Mouse (Mus musculus): Measurements from ENCODE around the gene Gm30083. TPM values are rescaled to one million over a fixed set of nuclear protein-coding genes. Genes with fewer than 3 reads are reported as not detected.

Gm30083 gene
- polyA plus RNA-seq, 1 experiment from 2014 or later: not detected

DNA sequence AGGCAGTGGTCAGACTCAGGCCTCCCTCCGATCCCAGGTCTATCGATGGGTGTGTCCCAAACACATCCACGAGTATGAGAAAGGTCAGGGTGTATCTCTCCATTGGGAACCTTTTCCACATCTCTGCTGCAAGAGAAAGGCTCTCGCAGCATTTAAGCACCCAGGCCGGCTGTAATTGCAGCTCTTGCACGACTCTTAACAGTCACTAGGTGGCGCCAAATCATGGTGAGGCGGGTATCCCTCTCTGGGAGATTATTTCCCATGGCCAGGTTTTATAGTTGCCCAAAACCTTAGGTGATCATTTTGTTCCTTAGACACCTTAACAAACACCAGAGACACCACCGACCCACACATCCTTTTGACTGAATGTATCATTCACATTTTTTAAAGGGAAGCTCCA, 55.6 kb downstream of the Gm30083 start:
- 7% methylated on average over 9 of the region's 9 CpGs for WGBS
- no peak for ATAC-seq (replicated peaks; ENCODE audit: insufficient number of reproducible peaks, insufficient read depth, low FRiP score, low read depth)

DNA sequence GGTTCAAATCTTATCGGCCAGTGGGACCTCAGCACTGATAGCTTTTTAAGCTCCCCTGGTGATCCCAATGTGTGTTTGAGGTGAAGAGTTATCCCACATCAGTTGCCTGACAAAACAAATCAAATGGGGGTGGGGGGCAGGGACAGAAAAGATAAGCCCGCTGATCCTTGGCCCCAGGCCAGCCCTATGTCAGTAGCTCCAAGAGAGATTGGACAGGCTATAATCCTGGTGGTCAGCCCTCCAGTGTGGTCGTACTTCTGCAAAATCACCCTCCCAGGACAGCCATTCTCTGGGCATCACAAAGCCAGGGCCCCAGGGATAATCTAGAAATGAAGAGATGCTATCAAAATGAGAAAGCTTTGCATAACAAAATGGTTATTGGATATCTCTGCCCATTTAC, 56.1 kb downstream of the Gm30083 start:
- no peak overlapping the region for H3K9ac ChIP-seq
- WGBS: 8% methylated on average over 3 of the region's 3 CpGs
- H3K4me2 ChIP-seq: no peak overlapping the region
- no peak overlapping the region for H3K4me3 ChIP-seq
- no peak for ATAC-seq (replicated peaks; ENCODE audit: insufficient number of reproducible peaks, insufficient read depth, low FRiP score, low read depth)
- no peaks in the 10 kb centered on the region for H3K9me3 ChIP-seq (replicated peaks)
- H3K27me3 ChIP-seq: no peaks in the 10 kb centered on the region; the same call in 1 of the 2 replicates
- H3K36me3 ChIP-seq: no peaks in the 10 kb centered on the region
- H3K27ac ChIP-seq: no peak overlapping the region
- H3K4me1 ChIP-seq (replicated peaks): peaks cover 10% of the 10 kb centered on the region

More for the DNA sequence above, 55.6 kb downstream of the Gm30083 start:
- no peak overlapping the region for H3K9ac ChIP-seq
- H3K4me2 ChIP-seq: no peak overlapping the region
- peaks cover 10% of the 10 kb centered on the region for H3K4me1 ChIP-seq (replicated peaks)
- no peaks in the 10 kb centered on the region; the same call in 1 of the 2 replicates for H3K27me3 ChIP-seq
- no peaks in the 10 kb centered on the region for H3K9me3 ChIP-seq (replicated peaks)
- H3K36me3 ChIP-seq: no peaks in the 10 kb centered on the region
- H3K4me3 ChIP-seq: no peak overlapping the region
- no peak overlapping the region for H3K27ac ChIP-seq

DNA sequence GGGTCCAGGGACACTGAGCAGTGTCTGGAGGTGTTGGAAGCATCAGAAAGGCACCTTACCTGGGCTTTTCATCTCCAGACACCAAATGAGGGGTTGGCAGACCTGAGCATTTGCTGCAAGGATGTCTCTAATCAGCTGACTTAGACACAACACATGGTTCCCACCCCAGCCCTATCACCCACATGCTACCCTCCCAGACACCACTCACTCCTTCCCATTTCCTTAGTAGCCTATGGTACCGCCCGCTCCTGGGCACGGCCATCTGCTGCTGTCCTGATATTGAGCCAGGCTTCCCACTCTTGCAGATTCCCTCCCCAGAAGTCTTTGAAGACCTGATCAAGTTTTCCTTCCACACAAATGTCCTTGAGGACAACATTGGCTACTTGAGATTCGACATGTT, 56.8 kb downstream of the Gm30083 start:
- Histone ChIP-seq H3K27ac (no peak overlapping the region), H3K36me3 (no peaks in the 10 kb centered on the region), H3K9ac (no peak overlapping the region), H3K9me3 (replicated peaks) (no peaks in the 10 kb centered on the region), H3K27me3 (no peaks in the 10 kb centered on the region; the same call in 1 of the 2 replicates), H3K4me1 (replicated peaks) (peaks cover 10% of the 10 kb centered on the region), H3K4me2 (no peak overlapping the region), H3K4me3 (no peak overlapping the region)
- whole genome bisulfite sequencing: 56% methylated on average over 4 of the region's 4 CpGs
- no peak for ATAC-seq (replicated peaks; ENCODE audit: insufficient number of reproducible peaks, insufficient read depth, low FRiP score, low read depth)

DNA sequence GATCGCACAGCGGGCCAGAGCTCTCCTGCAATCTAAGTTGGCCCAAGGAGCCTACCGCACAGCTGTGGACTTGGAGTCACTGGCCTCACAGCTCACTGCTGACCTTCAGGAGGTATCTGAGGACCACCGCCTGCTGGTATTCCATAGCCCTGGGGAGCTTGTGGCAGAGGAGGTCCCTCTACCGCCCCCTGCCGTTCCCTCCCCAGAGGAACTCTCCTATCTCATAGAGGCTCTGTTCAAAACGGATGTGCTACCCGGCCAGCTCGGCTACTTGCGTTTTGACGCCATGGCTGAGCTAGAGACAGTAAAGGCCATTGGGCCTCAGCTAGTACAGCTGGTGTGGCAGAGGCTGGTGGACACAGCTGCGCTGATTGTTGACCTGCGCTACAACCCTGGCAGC, 58.9 kb downstream of the Gm30083 start:
- no peaks in the 10 kb centered on the region for H3K9me3 ChIP-seq (replicated peaks)

DNA sequence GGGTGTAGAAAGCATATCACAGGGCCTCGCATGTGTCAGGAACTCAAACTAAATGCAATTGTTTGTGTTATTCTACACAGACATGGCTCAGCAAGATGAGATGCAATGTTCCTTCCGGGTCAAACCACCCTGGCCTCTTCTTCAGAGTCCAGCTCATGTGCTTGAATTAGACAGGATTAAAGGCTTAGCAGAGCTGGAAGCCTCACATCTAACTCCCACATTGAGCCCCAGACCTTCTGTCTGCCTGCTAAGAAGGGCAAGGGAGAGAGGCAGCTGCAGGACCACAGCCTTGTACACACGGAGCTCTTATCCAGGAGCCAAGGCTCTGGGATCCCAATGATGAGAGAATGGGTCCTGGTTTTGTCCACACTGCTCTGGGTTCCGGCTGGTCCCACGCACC, 61.2 kb downstream of the Gm30083 start, which contains the start of gene Rbp3:
Gene Rbp3 (plus strand): TSS at position 243 of the 400 bp plus-strand sequence.
- H3K27me3 ChIP-seq: no peaks in the 10 kb centered on the region; the same call in 1 of the 2 replicates
- no peak for ATAC-seq (replicated peaks; ENCODE audit: insufficient number of reproducible peaks, insufficient read depth, low FRiP score, low read depth)
- 81% methylated on average over 5 of the region's 5 CpGs for WGBS

More for the DNA sequence above, 58.9 kb downstream of the Gm30083 start:
- no peak overlapping the region for H3K27ac ChIP-seq
- no peak for ATAC-seq (replicated peaks; ENCODE audit: insufficient number of reproducible peaks, insufficient read depth, low FRiP score, low read depth)
- H3K27me3 ChIP-seq: no peaks in the 10 kb centered on the region; the same call in 1 of the 2 replicates
- H3K4me1 ChIP-seq (replicated peaks): peaks cover 10% of the 10 kb centered on the region
- WGBS: 70% methylated on average over 13 of the region's 13 CpGs
- no peak overlapping the region for H3K4me2 ChIP-seq
- H3K9ac ChIP-seq: no peak overlapping the region
- no peaks in the 10 kb centered on the region for H3K36me3 ChIP-seq
- no peak overlapping the region for H3K4me3 ChIP-seq

DNA sequence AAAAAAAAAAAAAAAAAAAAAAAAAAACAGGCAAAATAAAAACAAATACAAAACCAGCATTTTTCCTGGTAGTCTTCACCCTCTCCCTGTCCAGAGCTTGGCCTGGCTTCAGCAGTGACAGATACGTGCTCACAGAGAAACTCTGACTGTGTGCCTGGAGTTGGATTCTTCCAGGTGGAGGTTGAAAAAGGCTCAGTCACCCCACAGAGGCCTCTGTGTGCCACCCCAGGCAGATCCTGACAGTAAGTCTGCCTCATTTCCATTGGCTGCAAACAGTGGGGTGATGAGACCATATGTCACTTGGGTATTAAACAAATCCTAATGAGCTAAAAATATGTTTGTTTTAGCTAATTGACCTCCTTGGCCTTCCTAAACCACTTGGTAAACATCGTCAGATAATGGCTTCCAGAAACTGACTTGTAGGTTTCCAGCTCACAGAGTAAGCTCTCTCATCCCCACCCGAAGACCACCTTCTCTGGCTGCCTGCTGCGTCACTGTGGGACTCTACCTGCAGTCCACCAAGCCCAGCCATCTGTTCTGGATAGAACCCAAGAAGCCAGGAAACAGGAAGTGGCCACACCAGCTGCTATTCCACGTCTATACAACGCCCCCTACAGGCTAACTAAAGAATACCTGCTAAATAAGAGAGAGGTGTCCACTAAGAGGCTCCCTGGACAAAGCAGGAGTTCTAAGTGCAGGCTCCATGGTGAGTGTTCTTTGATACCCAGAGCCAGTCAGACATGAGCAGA, 62.6 kb downstream of the Gm30083 start:
- Histone ChIP-seq H3K4me3 (no peak overlapping the region), H3K27ac (no peak overlapping the region), H3K9me3 (replicated peaks) (no peaks in the 10 kb centered on the region), H3K27me3 (no peaks in the 10 kb centered on the region; the same call in 1 of the 2 replicates), H3K4me1 (replicated peaks) (no peaks in the 10 kb centered on the region), H3K9ac (no peak overlapping the region), H3K36me3 (no peaks in the 10 kb centered on the region), H3K4me2 (no peak overlapping the region)
- WGBS: 54% methylated on average over 6 of the region's 6 CpGs
- no peak for ATAC-seq (replicated peaks; ENCODE audit: insufficient number of reproducible peaks, insufficient read depth, low FRiP score, low read depth)

More for the DNA sequence above, 61.2 kb downstream of the Gm30083 start, which contains the start of gene Rbp3:
- no peak within 1 kb of the TSS for H3K9ac ChIP-seq
- H3K4me3 ChIP-seq: no peak within 1 kb of the TSS
- no peaks in the 10 kb centered on the region for H3K36me3 ChIP-seq
- H3K9me3 ChIP-seq (replicated peaks): no peaks in the 10 kb centered on the region
- H3K4me2 ChIP-seq: no peak within 1 kb of the TSS
- no peak within 1 kb of the TSS for H3K27ac ChIP-seq
- peaks cover 5% of the 10 kb centered on the region for H3K4me1 ChIP-seq (replicated peaks)

DNA sequence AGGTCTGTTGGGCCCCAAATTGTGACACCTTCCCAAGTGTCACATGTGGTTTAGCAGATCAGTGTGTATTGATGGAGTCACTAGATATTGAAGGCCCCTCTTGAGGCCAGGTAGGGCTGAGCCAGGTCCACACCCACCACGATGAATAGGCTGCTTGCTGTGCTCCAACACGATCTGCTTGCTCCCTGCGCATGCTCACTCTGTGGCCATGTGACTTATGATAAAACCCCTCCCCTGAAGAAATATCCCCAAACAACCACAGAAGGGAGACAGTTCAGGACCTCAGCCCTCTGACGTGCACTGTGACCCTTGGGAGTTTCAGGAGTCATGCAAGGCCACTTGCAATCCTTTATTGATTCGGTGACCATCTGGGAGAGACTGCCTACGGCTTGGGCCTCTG, 68.9 kb downstream of the Gm30083 start:
- Histone ChIP-seq H3K9ac (no peak overlapping the region), H3K36me3 (no peaks in the 10 kb centered on the region), H3K4me3 (no peak overlapping the region), H3K9me3 (replicated peaks) (no peaks in the 10 kb centered on the region), H3K4me1 (replicated peaks) (no peaks in the 10 kb centered on the region), H3K27me3 (no peaks in the 10 kb centered on the region; the same call in none of the 2 replicates), H3K4me2 (no peak overlapping the region), H3K27ac (no peak overlapping the region)
- no peak for ATAC-seq (replicated peaks; ENCODE audit: insufficient number of reproducible peaks, insufficient read depth, low FRiP score, low read depth)
- WGBS: 69% methylated on average over 6 of the region's 6 CpGs

DNA sequence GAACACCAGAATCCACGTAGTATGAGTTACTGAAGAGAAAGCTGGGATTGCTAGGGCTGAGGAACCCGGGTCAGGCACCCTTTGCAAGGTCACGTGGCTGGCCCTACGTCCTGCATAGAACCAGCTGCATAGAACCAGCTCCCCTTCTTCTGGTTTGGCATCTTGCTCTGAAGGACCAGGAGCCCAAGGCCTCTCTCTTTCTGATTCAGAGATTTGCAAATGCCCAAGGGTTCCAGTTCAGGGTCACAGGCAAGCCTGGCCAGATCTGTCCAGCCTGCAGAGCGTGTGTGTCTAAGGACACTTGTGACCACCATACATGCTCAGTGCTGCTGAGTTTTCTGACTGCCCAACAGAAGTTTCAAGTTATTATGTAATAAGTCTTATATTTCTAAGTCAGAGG, 72.8 kb downstream of the Gm30083 start:
- Histone ChIP-seq H3K4me2 (no peak overlapping the region), H3K4me1 (replicated peaks) (peaks cover 4% of the 10 kb centered on the region), H3K4me3 (no peak overlapping the region), H3K27ac (no peak overlapping the region), H3K9me3 (replicated peaks) (no peaks in the 10 kb centered on the region), H3K9ac (no peak overlapping the region), H3K27me3 (peaks cover 4% of the 10 kb centered on the region), H3K36me3 (no peaks in the 10 kb centered on the region)
- ATAC-seq (replicated peaks; ENCODE audit: insufficient number of reproducible peaks, insufficient read depth, low FRiP score, low read depth): no peak
- WGBS: 63% methylated on average over 5 of the region's 5 CpGs

DNA sequence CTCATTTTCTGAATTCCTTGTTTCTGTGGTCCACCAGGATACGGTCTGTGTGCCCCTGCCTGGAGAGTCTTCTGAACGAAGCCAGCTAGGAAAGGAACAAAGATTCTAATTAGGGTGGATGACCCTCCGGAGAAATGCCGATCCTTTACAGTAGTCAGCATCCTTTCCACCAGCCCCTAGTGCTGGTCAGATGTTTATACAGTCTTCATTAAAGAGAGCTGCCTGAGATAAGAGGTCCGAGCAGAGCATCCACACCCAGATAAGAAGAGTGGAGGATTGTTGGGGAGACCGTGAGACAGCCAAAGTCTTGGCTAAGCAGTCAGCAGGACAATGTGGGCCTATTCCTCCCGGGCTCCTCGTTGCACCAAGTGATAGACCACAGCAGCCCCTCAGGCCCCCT, 74.2 kb downstream of the Gm30083 start, which contains the start of gene Gdf2:
Gene Gdf2 (plus strand): TSS at position 301 of the 400 bp plus-strand sequence.
- 0 out of 2 replicates have a peak, but pooled peaks have one; percentile 31 for ATAC-seq (replicated peaks; ENCODE audit: insufficient number of reproducible peaks, insufficient read depth, low FRiP score, low read depth)
- no peak within 1 kb of the TSS for H3K27ac ChIP-seq
- H3K4me1 ChIP-seq (replicated peaks): peaks cover 4% of the 10 kb centered on the region
- no peaks in the 10 kb centered on the region for H3K9me3 ChIP-seq (replicated peaks)
- H3K4me3 ChIP-seq: no peak within 1 kb of the TSS
- no peak within 1 kb of the TSS for H3K4me2 ChIP-seq
- H3K27me3 ChIP-seq: peaks cover 6% of the 10 kb centered on the region
- H3K9ac ChIP-seq: no peak within 1 kb of the TSS
- WGBS: 28% methylated on average over 8 of the region's 8 CpGs
- no peaks in the 10 kb centered on the region for H3K36me3 ChIP-seq

DNA sequence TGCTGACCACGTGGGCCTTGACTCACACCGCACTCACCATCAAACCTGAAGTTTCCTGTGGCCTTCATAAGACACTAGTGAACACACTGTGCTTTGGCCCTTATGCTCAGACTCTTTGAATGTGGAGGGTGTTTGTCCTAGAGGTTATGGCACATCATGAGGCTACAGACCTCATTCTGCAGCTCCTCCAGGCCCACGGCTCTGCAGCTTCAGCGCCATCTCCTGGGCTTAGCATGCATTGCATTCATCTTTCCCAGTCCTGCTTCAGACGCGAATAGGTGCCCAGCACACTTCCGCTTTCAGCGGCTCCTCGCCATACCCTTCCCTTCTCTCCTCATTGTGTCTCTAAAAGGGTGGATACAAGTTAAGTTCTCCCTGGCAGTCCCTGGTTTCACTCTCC, 75.9 kb downstream of the Gm30083 start:
- Histone ChIP-seq H3K4me3 (no peak overlapping the region), H3K4me1 (replicated peaks) (peaks cover 4% of the 10 kb centered on the region), H3K9me3 (replicated peaks) (no peaks in the 10 kb centered on the region), H3K9ac (no peak overlapping the region), H3K4me2 (peak overlapping the region; percentile 51), H3K27me3 (peaks cover 14% of the 10 kb centered on the region), H3K36me3 (no peaks in the 10 kb centered on the region), H3K27ac (no peak overlapping the region)
- no peak for ATAC-seq (replicated peaks; ENCODE audit: insufficient number of reproducible peaks, insufficient read depth, low FRiP score, low read depth)
- WGBS: 29% methylated on average over 9 of the region's 9 CpGs
